Mouse (Mus musculus) heart, postnatal 0 days (tissue): ENCODE data around the gene Pias1.

ENCODE experiments used
- CTCF ChIP-seq: IDR thresholded peaks from 2 replicates; pipeline ENCODE4 v1.5.1; 2016; ENCODE audit warnings: antibody characterized with exemption, control low read depth, low read depth
- EP300 ChIP-seq: IDR thresholded peaks from 2 replicates; pipeline ENCODE4 v1.6.1; 2016; ENCODE audit warnings: antibody characterized with exemption, low read depth

DNA sequence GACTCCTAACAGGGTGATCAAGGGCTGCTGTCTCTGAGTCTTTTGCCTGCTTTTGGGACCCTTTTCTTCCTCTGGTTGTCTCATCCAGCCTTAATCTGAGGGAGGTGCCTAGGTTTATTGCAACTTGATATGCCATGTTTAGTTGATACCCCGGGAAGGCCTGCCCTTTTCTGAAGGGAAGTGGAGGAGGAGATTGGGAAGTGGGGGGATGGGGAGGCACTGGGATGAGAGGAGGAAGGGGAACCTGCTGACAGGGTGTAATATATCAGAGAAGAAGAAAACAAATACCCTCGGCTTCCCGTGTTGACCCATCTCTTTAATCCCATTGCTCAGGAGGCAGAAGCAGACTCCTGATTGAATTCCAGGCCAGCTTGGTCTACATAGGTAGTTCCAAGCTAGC is 10.8 kb upstream of the Pias1 start:
- TF ChIP-seq CTCF (no peak), EP300 (no peak)
